Comparison of ENCODE assay signal across 8 mouse cellular contexts in the genomic region with DNA sequence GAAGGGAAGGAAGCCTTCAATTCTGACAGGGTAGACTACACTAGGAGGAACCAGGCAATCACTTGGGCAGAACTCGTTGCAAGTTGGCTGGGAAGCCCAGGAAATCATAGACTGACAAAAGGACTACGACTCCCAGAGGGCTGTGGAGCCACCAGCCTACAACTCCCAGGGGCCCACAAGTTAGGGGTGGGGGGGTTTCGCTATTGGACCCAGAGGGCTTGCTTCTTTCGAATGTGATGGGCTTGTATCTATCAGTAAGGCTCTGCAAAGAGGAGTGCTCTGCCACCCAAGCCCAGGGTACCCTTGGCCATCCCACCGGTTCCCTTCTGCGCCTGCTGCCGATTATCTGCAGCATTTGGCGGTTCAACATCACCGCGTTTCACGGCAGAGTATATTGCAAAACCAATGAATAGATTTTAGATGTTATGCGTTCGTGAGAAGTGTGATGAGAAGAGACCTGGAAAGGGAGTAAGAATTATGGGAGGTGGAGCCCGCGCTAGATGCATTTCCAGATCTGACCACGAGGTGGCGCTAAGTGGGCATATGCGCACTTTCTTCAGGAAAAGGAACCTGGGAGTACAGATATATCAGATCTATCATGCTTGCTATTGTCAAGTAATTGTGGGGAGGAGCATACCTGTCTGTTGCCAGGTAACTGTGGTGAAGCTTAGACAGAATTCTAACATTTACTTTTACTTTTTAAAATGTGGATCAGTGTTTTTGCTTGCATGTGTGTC. TPM values are rescaled to one million over a fixed set of nuclear protein-coding genes. Genes with fewer than 3 reads are reported as not detected.
DNase-seq lines count a peak whose midpoint lies in the region; ATAC-seq and TF ChIP-seq lines count a peak whose summit lies in the region.

No protein-coding gene starts in this region.

- H3K4me3 ChIP-seq in ES-E14 (ENCODE audit: insufficient read depth in 1 of 2, low read depth in 1 of 2, low read length in 2 of 2, poor library complexity in 1 of 2, severe bottlenecking in 1 of 2) = peak overlapping the region; percentile 64 to 84
- peak overlapping the region; percentile 45 for H3K4me3 ChIP-seq in forebrain, embryonic 15.5 days
- H3K4me3 ChIP-seq in liver, postnatal 0 days (ENCODE audit: low read depth, low read length) = 0 out of 2 replicates have a peak overlapping the region, but pooled peaks have one; percentile 2
- peak overlapping the region; percentile 34 for H3K4me3 ChIP-seq in neural tube, embryonic 14.5 days (ENCODE audit: low read depth, low read length)

- peak; percentile 93 for TF ChIP-seq CTCF in liver, postnatal 0 days (IDR thresholded peaks at IDR 0.05; ENCODE audit: low read depth)

- H3K4me1 ChIP-seq in ES-E14 (ENCODE audit: control insufficient read depth in 2 of 2, insufficient read depth in 2 of 2, low read length in 2 of 2, poor library complexity in 1 of 2) = peaks cover 0 to 5% of the 10 kb centered on the region in 2 experiments; a peak in 1 of 4 replicates
- no peaks in the 10 kb centered on the region for H3K4me1 ChIP-seq in forebrain, embryonic 15.5 days
- H3K4me1 ChIP-seq in liver, postnatal 0 days (ENCODE audit: insufficient read depth) = no peaks in the 10 kb centered on the region
- H3K4me1 ChIP-seq in neural tube, embryonic 14.5 days (ENCODE audit: control insufficient read depth, insufficient read depth, low read length) = no peaks in the 10 kb centered on the region

- no peak overlapping the region for H3K27ac ChIP-seq in ES-E14 (ENCODE audit: insufficient read depth, low read depth, low read length, poor library complexity, severe bottlenecking)
- peak overlapping the region; percentile 74 for H3K27ac ChIP-seq in forebrain, embryonic 15.5 days (replicated peaks)
- H3K27ac ChIP-seq in liver, postnatal 0 days (ENCODE audit: low read depth) = no peak overlapping the region
- peak overlapping the region; percentile 72 for H3K27ac ChIP-seq in neural tube, embryonic 14.5 days (ENCODE audit: low read depth, low read length)

- WGBS in forebrain, embryonic 15.5 days = 10% methylated on average over 18 of the region's 18 CpGs
- WGBS in liver, postnatal 0 days (ENCODE audit: insufficient replicate concordance) = 12% methylated on average over 18 of the region's 18 CpGs
- WGBS in neural tube, embryonic 14.5 days = 9% methylated on average over 18 of the region's 18 CpGs

- H3K9ac ChIP-seq in ES-E14 (ENCODE audit: insufficient read depth, low read depth, low read length, poor library complexity, severe bottlenecking) = peak overlapping the region; percentile 66
- peak overlapping the region; percentile 58 for H3K9ac ChIP-seq in forebrain, embryonic 15.5 days (replicated peaks)
- H3K9ac ChIP-seq in liver, postnatal 0 days (replicated peaks) = no peak overlapping the region
- peak overlapping the region; percentile 48 for H3K9ac ChIP-seq in neural tube, embryonic 14.5 days (replicated peaks; ENCODE audit: low read depth, low read length)

- peak overlapping the region; percentile 48 for H3K4me2 ChIP-seq in forebrain, embryonic 15.5 days (replicated peaks)
- H3K4me2 ChIP-seq in liver, postnatal 0 days (ENCODE audit: low read depth, low read length) = peak overlapping the region; percentile 52
- peak overlapping the region; percentile 50 for H3K4me2 ChIP-seq in neural tube, embryonic 14.5 days (ENCODE audit: low read depth, low read length)

- TF ChIP-seq EP300 in liver, postnatal 0 days (IDR thresholded peaks at IDR 0.05; ENCODE audit: low read depth) = no peak

- in situ Hi-C loops in ES-E14 (cut with MboI; ENCODE audit: low sequenced_read_pairs in 2 of 2, unreplicated experiment in 2 of 2) = no loop called here

- no peaks in the 10 kb centered on the region for H3K9me3 ChIP-seq in ES-E14 (ENCODE audit: control insufficient read depth, insufficient read depth, low read depth, low read length)
- H3K9me3 ChIP-seq in forebrain, embryonic 15.5 days = no peaks in the 10 kb centered on the region
- no peaks in the 10 kb centered on the region for H3K9me3 ChIP-seq in liver, postnatal 0 days (ENCODE audit: low read length)
- H3K9me3 ChIP-seq in neural tube, embryonic 14.5 days (ENCODE audit: control insufficient read depth, low read length) = no peaks in the 10 kb centered on the region

- H3K27me3 ChIP-seq in forebrain, embryonic 15.5 days = no peaks in the 10 kb centered on the region
- H3K27me3 ChIP-seq in liver, postnatal 0 days (ENCODE audit: insufficient read depth, low read length) = no peaks in the 10 kb centered on the region
- no peaks in the 10 kb centered on the region for H3K27me3 ChIP-seq in neural tube, embryonic 14.5 days (ENCODE audit: control insufficient read depth, insufficient read depth, low read length)

- ATAC-seq in forebrain, embryonic 15.5 days (replicated peaks) = peak; percentile 88
- ATAC-seq in liver, postnatal 0 days = peak; percentile 51; the same call in 1 of the 2 replicates
- ATAC-seq in neural tube, embryonic 14.5 days (ENCODE audit: low read depth) = peak; percentile 89

- H3K36me3 ChIP-seq in ES-E14 (ENCODE audit: control insufficient read depth, insufficient read depth, low read length, poor library complexity, severe bottlenecking) = no peaks in the 10 kb centered on the region
- no peaks in the 10 kb centered on the region for H3K36me3 ChIP-seq in forebrain, embryonic 15.5 days
- no peaks in the 10 kb centered on the region for H3K36me3 ChIP-seq in liver, postnatal 0 days (replicated peaks; ENCODE audit: insufficient read depth, low read length)
- H3K36me3 ChIP-seq in neural tube, embryonic 14.5 days (ENCODE audit: control insufficient read depth, insufficient read depth, low read length) = no peaks in the 10 kb centered on the region

- intact Hi-C loops in heart, postnatal 25 days (cut with DNase I) = loop anchor here (1.0 to 5.0 kb wide), 2 partner anchors 50 to 94 kb away; no protein-coding TSS in a partner anchor

- peak; percentile 62 for DNase-seq in ES-E14 (ENCODE audit: low read depth, low spot score)
- DNase-seq in cerebellum, adult 11 months = peak; percentile 68
- peak; percentile 27 for DNase-seq in heart, postnatal 25 days (ENCODE audit: low spot score)
- peak; percentile 91 for DNase-seq in layer of hippocampus, adult 11-12 months (ENCODE audit: low spot score)
- peak; percentile 80 for DNase-seq in liver, postnatal 0 days
- DNase-seq in testis, postnatal 14 days (ENCODE audit: low spot score) = peak; percentile 59

TF ChIP-seq in ES-E14, 5 proteins besides CTCF, POLR2A, EP300 and RAD21:
- TF ChIP-seq ZNF384 (IDR thresholded peaks at IDR 0.05; ENCODE audit: low read depth, low read length) (no peak), HCFC1 (IDR thresholded peaks at IDR 0.05; ENCODE audit: borderline replicate concordance, insufficient read depth, low read length) (peak; percentile 89), ZC3H11A (IDR thresholded peaks at IDR 0.05; ENCODE audit: borderline replicate concordance, low read depth, low read length) (peak; percentile 71), MAFK (IDR thresholded peaks at IDR 0.05; ENCODE audit: insufficient read depth, low read depth, low read length) (no peak), CHD2 (IDR thresholded peaks at IDR 0.05; ENCODE audit: low read depth, low read length) (no peak)
TF ChIP-seq in ES-E14: peak in this region for 2.

RNA-seq across cellular contexts. Expression of gene Zfp715, which starts 30.1 kb away (rescaled TPM):
- total RNA-seq in ES-E14 (2012; rRNA removed) = 12.9 and 13.6 TPM in 2 replicates
- 19.0 and 21.5 TPM in 2 replicates for polyA plus RNA-seq in forebrain, embryonic 15.5 days (2015; fragmentation: Nextera tagmentation; extraction: Ambion mirVana)
- 10 to 100 TPM; 17.3 to 18.4 TPM for total RNA-seq in heart, postnatal 25 days (2021)
- 3.9 and 4.1 TPM in 2 replicates for polyA plus RNA-seq in liver, postnatal 0 days (2015; fragmentation: Nextera tagmentation; extraction: Ambion mirVana)
- 24.6 and 25.4 TPM in 2 replicates for polyA plus RNA-seq in neural tube, embryonic 14.5 days (2014; fragmentation: Nextera tagmentation; extraction: Ambion mirVana)

Comparison
In these comparisons a context has a peak if more than half of its experiments do, and no peak if none do; other contexts are left out.
1. DNase-seq: peak in every context shown above with its lines; median percentile 91 in layer of hippocampus, adult 11-12 months; 80 in liver, postnatal 0 days; 68 in cerebellum, adult 11 months; 62 in ES-E14; 59 in testis, postnatal 14 days; 27 in heart, postnatal 25 days.
2. H3K27ac ChIP-seq: peak in forebrain, embryonic 15.5 days (single experiment) and neural tube, embryonic 14.5 days (single experiment); none in ES-E14 (single experiment) and liver, postnatal 0 days (single experiment).
3. H3K4me3 ChIP-seq: peak in every context shown above with its lines; median percentile 74 in ES-E14; 45 in forebrain, embryonic 15.5 days; 34 in neural tube, embryonic 14.5 days; 2 in liver, postnatal 0 days.
4. Peak in every context shown above with its lines, with median percentiles within 50 percentile points of each other: ATAC-seq and H3K4me2 ChIP-seq.